Mouse (Mus musculus) Patski (cell line): Measurements from ENCODE around the gene Hes7. TPM values are rescaled to one million over a fixed set of nuclear protein-coding genes. Genes with fewer than 3 reads are reported as not detected.

Experiments used
- ATAC-seq: fragments of 100-300 bp; one replicate; pipeline ENCODE4 v1.8.0; 2021
- CTCF ChIA-PET: fragments of 350-600 bp; sonication (Branson Sonifier 250); formaldehyde crosslinking; loops from one replicate; lab custom pipeline; 2022; ENCODE audit warnings: inconsistent platforms; lab: Charles Lee
- POLR2A ChIA-PET: fragments of 350-600 bp; sonication (Branson Sonifier 250); formaldehyde crosslinking; loops from one replicate; lab custom pipeline; 2022; ENCODE audit warnings: antibody characterized with exemption, inconsistent platforms; lab: Charles Lee
- DNase-seq: peaks from one replicate; pipeline ENCODE4 v3.0.0-alpha.2; 2011; ENCODE audit warnings: low read depth, low spot score
- H3K27me3 ChIP-seq: fragments of 371-371 bp; one replicate; pipeline ENCODE4 v1.5.1; 2021
- CTCF ChIP-seq: fragments of 100-300 bp; IDR thresholded peaks from one replicate; pipeline ENCODE4 v1.5.1; 2021
- in situ Hi-C: fragments of 300-500 bp; cut with MboI; formaldehyde crosslinking; loops from 3 replicates; pipeline ENCODE4 v1.11.1; 2018; ENCODE audit warnings: low pct_unique_long_range_greater_than_20kb, mixed read lengths
- polyA plus RNA-seq: library from polyadenylated mRNA; unstranded; gene quantifications from one replicate; pipeline ENCODE4 v1.2.3, GENCODE M21; 2021

Hes7 gene
- polyA plus RNA-seq, 1 experiment from 2014 or later, result 0.53 TPM

- ChIA-PET CTCF (interaction anchor here (0.7 to 1.8 kb wide), 3 partner anchors 13 to 44 kb away, joined by 3 to 5 read pairs (median 4); partner anchors contain the start of gene Per1), POLR2A (interaction anchor here (1.0 to 3.2 kb wide), 4 partner anchors 10 to 43 kb away, joined by 3 to 16 read pairs (median 4); no protein-coding TSS in a partner anchor)
- in situ Hi-C loops, result no loop called here
- H3K27me3 ChIP-seq, result no peaks in the 10 kb centered on the region
- DNase-seq (no peak), ATAC-seq (no peak)
- no peak for TF ChIP-seq CTCF
Observed at GRCm38 (mm10) chr11:69110319-69111046, 9.7 kb upstream of the Hes7 start.

- no peak for TF ChIP-seq CTCF
- POLR2A ChIA-PET, result interaction anchor here (1.0 to 3.2 kb wide), 3 partner anchors 11 to 17 kb away, joined by 3 to 16 read pairs (median 4); no protein-coding TSS in a partner anchor
- DNase-seq (no peak), ATAC-seq (no peak)
- in situ Hi-C loops, result no loop called here
- CTCF ChIA-PET, result interaction anchor here (1.4 to 1.8 kb wide), 2 partner anchors 8 to 14 kb away, joined by 5 read pairs; no protein-coding TSS in a partner anchor
- H3K27me3 ChIP-seq, result no peaks in the 10 kb centered on the region
Observed at GRCm38 (mm10) chr11:69111051-69111810, 9.0 kb upstream of the Hes7 start.

- CTCF ChIA-PET, result interaction anchor here (1.4 to 2.5 kb wide), 2 partner anchors 9 to 45 kb away, joined by 5 to 7 read pairs; no protein-coding TSS in a partner anchor
- ATAC-seq, result no peak
- TF ChIP-seq CTCF, result no peak
- H3K27me3 ChIP-seq, result no peaks in the 10 kb centered on the region
- DNase-seq, result no peak
- POLR2A ChIA-PET, result interaction anchor here (3.2 kb wide), 1 partner anchor 11 kb away, joined by 16 read pairs; no protein-coding TSS in a partner anchor
- in situ Hi-C loops, result no loop called here
Observed at GRCm38 (mm10) chr11:69111865-69112264, 8.3 kb upstream of the Hes7 start.

- TF ChIP-seq CTCF, result no peak
Observed at GRCm38 (mm10) chr11:69114018-69114417, 6.2 kb upstream of the Hes7 start.

GRCm38 (mm10) chr11:69114621-69115020, 5.6 kb upstream of the Hes7 start:
- POLR2A ChIA-PET, result no interaction called here
- no peak for TF ChIP-seq CTCF
- CTCF ChIA-PET, result interaction anchor here (1.4 kb wide), 1 partner anchor 55 kb away, joined by 4 read pairs; the partner anchor contains the start of gene Borcs6
- in situ Hi-C loops, result no loop called here
- no peaks in the 10 kb centered on the region for H3K27me3 ChIP-seq
- no peak for ATAC-seq
- no peak for DNase-seq

More at GRCm38 (mm10) chr11:69114018-69114417, 6.2 kb upstream of the Hes7 start:
- DNase-seq, result no peak
- no peak for ATAC-seq
- POLR2A ChIA-PET, result no interaction called here
- in situ Hi-C loops, result no loop called here
- CTCF ChIA-PET, result interaction anchor here (1.4 to 2.5 kb wide), 3 partner anchors 19 to 54 kb away, joined by 4 to 7 read pairs (median 5); partner anchors contain the start of genes Borcs6 and Per1
- H3K27me3 ChIP-seq, result no peaks in the 10 kb centered on the region

GRCm38 (mm10) chr11:69116843-69117242, 3.4 kb upstream of the Hes7 start:
- no peaks in the 10 kb centered on the region for H3K27me3 ChIP-seq
- TF ChIP-seq CTCF, result no peak
- in situ Hi-C loops, result no loop called here
- ChIA-PET POLR2A (interaction anchor here (0.7 kb wide), 1 partner anchor 17 kb away, joined by 3 read pairs; no protein-coding TSS in a partner anchor), CTCF (no interaction called here)
- no peak for ATAC-seq
- DNase-seq, result no peak

- ATAC-seq (peak; percentile 31), DNase-seq (no peak)
- TF ChIP-seq CTCF, result no peak
- ChIA-PET CTCF (interaction anchor here (1.3 to 1.6 kb wide), 2 partner anchors 25 to 54 kb away, joined by 4 to 6 read pairs; no protein-coding TSS in a partner anchor), POLR2A (interaction anchor here (1.0 kb wide), 1 partner anchor 55 kb away, joined by 7 read pairs; no protein-coding TSS in a partner anchor)
- H3K27me3 ChIP-seq, result no peaks in the 10 kb centered on the region
- in situ Hi-C loops, result no loop called here
Observed at GRCm38 (mm10) chr11:69117737-69118695, 2.2 kb upstream of the Hes7 start.

- no peak for TF ChIP-seq CTCF
- ChIA-PET CTCF (interaction anchor here (1.3 to 1.6 kb wide), 2 partner anchors 26 to 55 kb away, joined by 4 to 6 read pairs; no protein-coding TSS in a partner anchor), POLR2A (interaction anchor here (0.9 to 1.0 kb wide), 2 partner anchors 18 to 55 kb away, joined by 3 to 7 read pairs; no protein-coding TSS in a partner anchor)
- H3K27me3 ChIP-seq, result no peaks in the 10 kb centered on the region
- in situ Hi-C loops, result no loop called here
- ATAC-seq (no peak), DNase-seq (no peak)
Observed at GRCm38 (mm10) chr11:69118765-69119164, 1.4 kb upstream of the Hes7 start.
